Mouse (Mus musculus): Measurements from ENCODE around the gene Ankrd33. TPM values are rescaled to one million over a fixed set of nuclear protein-coding genes. Genes with fewer than 3 reads are reported as not detected.

The Ankrd33 gene
- total RNA-seq (2021), result 1 to 10 TPM in 1 of 2 experiments, under 1 TPM in 1; 0.73 to 1.2 TPM
- long read RNA-seq, experiment 1, partial matches to known transcripts, result 1 of 13 reads
- long read RNA-seq, experiment 1, other reads (novel, unspliced or antisense), result 12 of 13 reads
- long read RNA-seq, experiment 2, partial matches to known transcripts, result 0 of 2 reads
- long read RNA-seq, experiment 2, other reads (novel, unspliced or antisense), result 2 of 2 reads

DNA sequence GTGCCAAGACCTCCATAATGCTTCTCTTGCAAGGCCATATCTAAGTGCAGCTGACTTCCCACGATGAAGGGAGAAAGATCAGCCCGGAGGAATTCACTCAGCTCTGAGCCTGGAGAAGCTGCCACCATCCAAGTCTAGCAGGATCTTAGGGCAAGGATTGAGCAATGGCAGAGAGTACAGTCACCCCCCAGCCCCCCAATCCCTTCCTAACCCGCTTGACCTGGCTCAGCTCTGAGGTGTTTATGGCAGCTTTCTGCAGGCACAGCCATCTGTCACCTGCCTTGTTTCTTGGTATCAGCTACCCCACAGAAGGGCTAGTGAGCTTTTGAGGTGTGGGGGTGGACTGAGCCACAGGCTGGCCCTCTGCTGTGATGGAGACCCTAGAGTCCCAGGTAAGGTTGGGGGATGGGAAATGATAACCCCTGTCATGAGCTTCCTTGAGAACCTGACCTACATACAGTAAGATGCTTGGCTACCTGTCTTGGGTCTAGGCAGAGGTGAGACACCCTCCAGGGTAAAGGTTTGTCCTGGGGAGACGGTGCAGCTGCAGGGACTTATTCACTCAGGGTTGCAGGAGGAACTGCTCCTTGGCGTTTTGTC is at the start of gene Ankrd33:
Ankrd33 (plus strand) TSS at position 245 of the 600 bp plus-strand sequence.
- no peak for DNase-seq (ENCODE audit: low spot score in 2 of 2)

GRCm38 (mm10) chr15:101066364-101066847 is 49.1 kb upstream of the Ankrd33 start:
- no peak for DNase-seq (ENCODE audit: low spot score in 2 of 2)

- DNase-seq (ENCODE audit: low spot score in 2 of 2), result no peak
These were observed 48.4 kb upstream of the Ankrd33 start for GRCm38 (mm10) chr15:101066920-101067696.

DNA sequence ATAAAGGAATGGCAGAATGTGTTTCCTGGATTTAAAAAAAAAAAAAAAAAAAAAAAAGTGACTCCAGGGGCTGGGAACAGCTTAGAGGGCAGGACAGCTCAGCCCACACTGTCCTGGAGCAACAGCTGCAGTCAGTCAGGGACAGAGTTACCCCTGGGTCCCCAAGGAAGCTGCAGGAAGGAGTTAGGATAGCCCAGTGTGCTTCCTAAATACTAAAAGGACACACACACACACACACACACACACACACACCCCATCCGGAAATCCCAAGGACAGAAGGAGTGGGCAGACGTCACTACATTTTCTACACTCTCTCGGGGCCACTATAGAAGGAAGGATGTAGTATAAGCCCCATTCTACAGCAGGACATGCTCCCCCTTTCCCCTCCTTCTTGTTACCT is 47.5 kb upstream of the Ankrd33 start:
- no peak for DNase-seq (ENCODE audit: low spot score in 2 of 2)

DNA sequence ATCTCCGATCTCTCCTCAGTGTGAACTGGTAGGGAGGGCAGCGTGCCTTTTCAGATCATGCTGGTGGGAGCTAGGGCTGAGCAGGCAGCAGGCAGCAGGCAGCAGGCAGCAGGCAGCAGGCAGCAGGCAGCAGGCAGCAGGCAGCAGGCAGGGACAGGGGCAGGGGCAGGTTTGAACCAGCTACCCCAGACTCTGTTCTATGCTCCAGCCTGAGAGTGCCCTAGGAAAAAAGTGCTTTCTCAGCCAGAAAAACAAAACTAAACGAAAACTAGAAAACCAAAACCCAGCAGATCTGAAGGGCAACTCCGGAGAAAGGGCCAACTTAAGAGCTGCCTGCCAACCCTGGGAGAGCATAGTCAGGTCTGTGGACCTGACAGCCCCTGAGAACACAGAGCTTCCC is 46.9 kb upstream of the Ankrd33 start:
- DNase-seq (ENCODE audit: low spot score in 2 of 2), result no peak

GRCm38 (mm10) chr15:101069641-101070190 is 45.8 kb upstream of the Ankrd33 start:
- DNase-seq (ENCODE audit: low spot score in 2 of 2), result no peak

GRCm38 (mm10) chr15:101070762-101071161 is 44.8 kb upstream of the Ankrd33 start:
- no peak for DNase-seq (ENCODE audit: low spot score in 2 of 2)

GRCm38 (mm10) chr15:101072736-101073135 is 42.8 kb upstream of the Ankrd33 start:
- no peak for DNase-seq (ENCODE audit: low spot score in 2 of 2)

- DNase-seq (ENCODE audit: low spot score in 2 of 2), result no peak
These were observed 41.5 kb upstream of the Ankrd33 start for GRCm38 (mm10) chr15:101074067-101074466.

GRCm38 (mm10) chr15:101075150-101075549 is 40.4 kb upstream of the Ankrd33 start:
- no peak for DNase-seq (ENCODE audit: low spot score in 2 of 2)

DNA sequence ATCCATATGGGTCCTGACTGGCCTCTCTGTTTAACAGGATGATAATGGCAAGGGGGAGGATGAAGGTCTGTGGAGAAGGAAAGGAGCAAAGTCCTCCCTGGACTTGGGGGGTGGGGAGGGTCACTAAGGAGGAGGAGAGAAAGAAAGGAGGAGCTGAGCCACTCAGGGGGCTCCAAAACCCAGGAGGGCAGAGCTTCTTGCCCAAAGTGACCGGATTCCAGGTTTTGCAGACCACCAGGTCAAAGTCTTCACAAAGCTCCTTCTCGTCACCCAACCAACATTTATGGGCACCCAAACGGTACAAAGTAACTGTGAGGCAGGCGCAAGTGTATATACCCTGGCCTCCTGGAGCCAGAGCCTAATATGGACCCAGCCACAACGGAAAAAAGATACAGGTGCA is 39.9 kb upstream of the Ankrd33 start:
- no peak for DNase-seq (ENCODE audit: low spot score in 2 of 2)

DNA sequence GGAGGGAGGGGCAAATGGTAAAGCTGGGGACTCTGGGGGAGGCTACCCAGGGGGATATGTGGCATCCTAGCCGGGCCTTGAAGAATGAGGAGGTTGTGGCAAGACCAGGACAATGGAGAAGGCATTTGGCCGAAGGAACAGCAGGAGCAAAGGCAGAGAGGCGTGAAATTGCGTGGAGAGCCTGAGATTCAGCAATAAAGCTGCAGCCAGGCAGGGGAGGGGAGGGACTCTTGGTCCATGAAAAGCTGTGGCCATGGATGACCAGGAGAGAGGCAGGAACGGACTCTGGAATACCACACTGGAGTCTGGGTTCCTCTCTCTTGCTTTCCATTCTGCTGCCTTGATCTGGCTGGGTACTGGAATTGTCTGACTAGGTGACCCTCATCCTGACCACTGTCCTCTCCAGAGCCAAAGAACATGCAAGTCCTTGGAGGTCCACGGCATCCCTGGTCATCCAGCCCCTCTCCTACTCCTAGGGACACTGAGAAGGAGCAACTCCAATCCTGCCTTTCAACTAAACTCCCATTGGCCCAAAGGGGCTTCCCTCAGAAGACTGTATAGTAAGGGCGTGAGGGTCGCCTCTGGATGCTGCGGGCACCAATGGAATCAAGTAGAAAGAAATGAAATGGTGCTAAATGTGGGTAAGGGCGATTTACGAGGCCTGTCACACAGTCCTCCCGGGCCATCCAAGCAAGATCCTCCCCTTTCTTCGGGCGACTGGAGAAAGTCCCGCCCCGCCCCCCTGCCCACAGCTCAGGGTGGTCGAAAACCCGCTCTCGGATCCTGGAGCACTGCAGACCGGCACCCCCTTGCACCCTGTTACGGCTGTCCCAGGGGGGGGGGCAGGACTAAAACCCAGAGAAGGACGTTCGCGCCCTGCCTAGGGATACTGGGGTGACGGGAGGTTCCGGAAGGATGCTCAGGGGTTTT is 39.2 kb upstream of the Ankrd33 start:
- DNase-seq (ENCODE audit: low spot score in 2 of 2), result no peak

GRCm38 (mm10) chr15:101077001-101077812 is 38.3 kb upstream of the Ankrd33 start:
- DNase-seq (ENCODE audit: low spot score in 2 of 2), result no peak

GRCm38 (mm10) chr15:101077813-101078730 is 37.5 kb upstream of the Ankrd33 start, which contains the start of gene Fignl2:
Gene Fignl2 (minus strand): TSS chr15:101078567.
- DNase-seq (ENCODE audit: low spot score in 2 of 2), result peak in 1 of 2 experiments; percentile 28

DNA sequence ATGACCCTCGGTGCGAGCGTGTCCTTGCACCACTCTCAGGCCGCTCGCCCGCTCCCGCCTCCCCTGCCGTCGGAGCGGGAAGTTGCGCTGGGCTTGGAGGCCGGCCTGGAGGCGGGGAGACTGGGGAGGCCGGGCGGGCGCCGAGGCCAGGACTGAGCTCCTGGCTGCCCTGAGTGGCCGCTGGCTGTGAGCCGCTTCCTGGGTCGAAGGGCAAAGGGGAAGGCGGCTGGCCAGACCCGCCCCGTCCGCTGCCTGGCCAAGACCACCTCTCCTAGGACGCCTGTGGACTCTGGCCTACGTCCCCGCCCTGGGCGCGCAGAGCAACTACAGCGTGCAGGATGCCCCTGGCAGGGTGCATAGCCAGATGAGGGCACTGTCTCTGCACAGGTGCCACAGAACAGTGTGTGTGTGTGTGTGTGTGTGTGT is 36.8 kb upstream of the Ankrd33 start:
- DNase-seq (ENCODE audit: low spot score in 2 of 2), result peak; percentile 77 to 82

DNA sequence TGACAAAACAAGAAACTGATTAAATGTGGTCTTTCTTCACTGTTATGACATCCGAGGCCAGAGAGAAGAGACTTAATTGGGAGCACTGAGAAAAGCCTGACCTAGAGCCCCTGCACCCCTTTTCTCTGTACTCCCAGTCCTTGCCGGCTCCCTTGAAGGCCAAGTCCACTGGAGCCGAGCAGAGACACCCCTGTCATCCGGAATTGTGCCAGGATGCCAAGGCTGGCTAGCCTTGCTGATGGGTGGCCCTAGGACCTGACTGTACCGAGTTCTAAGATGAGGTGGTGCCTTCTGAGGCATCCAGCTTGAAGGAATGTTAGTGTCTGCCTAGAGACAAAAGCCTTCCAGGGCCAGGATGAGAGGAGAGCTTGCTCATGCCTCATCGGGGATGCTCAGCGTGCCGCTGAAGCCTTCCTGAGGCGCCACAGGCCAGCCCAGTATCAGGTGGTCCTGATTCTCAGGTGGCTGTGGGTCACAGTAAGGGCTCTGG is 35.5 kb upstream of the Ankrd33 start:
- no peak for DNase-seq (ENCODE audit: low spot score in 2 of 2)

GRCm38 (mm10) chr15:101081035-101081548 is 34.5 kb upstream of the Ankrd33 start:
- no peak for DNase-seq (ENCODE audit: low spot score in 2 of 2)

DNA sequence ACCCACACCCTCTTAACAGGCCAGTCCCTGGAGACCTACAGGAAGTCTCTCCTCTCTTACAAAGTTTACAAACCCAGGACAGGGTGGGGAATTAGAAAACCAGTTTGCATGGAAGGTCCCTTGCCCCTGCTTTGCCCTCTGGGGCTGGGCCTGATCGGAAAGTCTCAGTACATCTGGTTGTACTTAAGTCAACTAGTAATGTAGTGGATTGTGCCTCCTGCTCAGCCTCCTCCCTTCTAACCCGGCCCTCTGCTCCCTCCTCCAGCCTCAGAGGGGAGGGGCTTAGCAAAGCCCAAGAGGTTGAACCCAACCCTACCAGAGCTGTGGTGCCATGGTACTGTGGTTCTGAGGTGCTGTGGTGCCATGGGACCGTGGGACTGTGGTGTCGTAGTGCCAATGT is 33.3 kb upstream of the Ankrd33 start:
- no peak for DNase-seq (ENCODE audit: low spot score in 2 of 2)

Measured in adrenal gland, postnatal 4 days (tissue).